Mouse (Mus musculus) intestine, postnatal 0 days (tissue): ENCODE results near the gene Ephb1. TPM values are rescaled to one million over a fixed set of nuclear protein-coding genes. Genes with fewer than 3 reads are reported as not detected.

Experiments
- ATAC-seq: fragments of 200-750 bp; cut with Nextera tagmentation; 2 replicates; pipeline ENCODE4 v1.8.0; 2017; ENCODE audit warnings: mild to moderate bottlenecking, moderate TSS enrichment, moderate library complexity
- H3K27ac ChIP-seq: fragments of 300-500 bp; sonication (generic); 2 replicates; pipeline ENCODE4 v1.5.1; 2014; ENCODE audit warnings: mild to moderate bottlenecking, low read depth, low read length, moderate library complexity
- H3K27me3 ChIP-seq: fragments of 300-500 bp; sonication (generic); replicated peaks from 2 replicates; pipeline ENCODE4 v1.6.1; 2014; ENCODE audit warnings: low read length, mixed read lengths; ENCODE audit not compliant: control insufficient read depth, insufficient read depth
- H3K36me3 ChIP-seq: fragments of 300-500 bp; sonication (generic); 2 replicates; pipeline ENCODE4 v1.6.1; 2014; ENCODE audit warnings: mild to moderate bottlenecking, moderate library complexity; ENCODE audit not compliant: control insufficient read depth, insufficient read depth
- H3K4me1 ChIP-seq: fragments of 300-500 bp; sonication (generic); replicated peaks from 2 replicates; pipeline ENCODE4 v1.6.1; 2014; ENCODE audit warnings: antibody characterized with exemption, low read length, mixed read lengths; ENCODE audit not compliant: control insufficient read depth, insufficient read depth
- H3K4me2 ChIP-seq: fragments of 300-500 bp; sonication (generic); replicated peaks from 2 replicates; pipeline ENCODE4 v1.6.1; 2014; ENCODE audit warnings: low read depth, mild to moderate bottlenecking, moderate library complexity
- H3K4me3 ChIP-seq: fragments of 300-500 bp; sonication (generic); 2 replicates; pipeline ENCODE4 v1.5.1; 2014; ENCODE audit warnings: low read depth, low read length
- H3K9ac ChIP-seq: fragments of 300-500 bp; sonication (generic); 2 replicates; pipeline ENCODE4 v1.6.1; 2014; ENCODE audit warnings: mild to moderate bottlenecking, low read depth, low read length
- H3K9me3 ChIP-seq: fragments of 300-500 bp; sonication (generic); 2 replicates; pipeline ENCODE4 v1.6.1; 2016; ENCODE audit warnings: mixed run types; ENCODE audit not compliant: control insufficient read depth
- CTCF ChIP-seq: sonication (generic); IDR thresholded peaks from 2 replicates; pipeline ENCODE4 v1.5.1; 2016; ENCODE audit warnings: low read depth, mild to moderate bottlenecking, control low read depth, antibody characterized with exemption, moderate library complexity
- WGBS: fragments of 180-500 bp; shearing (Covaris S2); extraction: QIAGEN DNeasy Blood & Tissue Kit; methylation state at CpG from one replicate; pipeline ENCODE4 v1.1.7; 2014; 5-methylcytosine and 5-hydroxymethylcytosine counted together
- microRNA-seq: library from miRNA; unstranded; fragments of <30 nt; microRNA quantifications from one replicate; pipeline ENCODE4, GENCODE M21; 2016
- polyA plus RNA-seq: library from polyadenylated mRNA; unstranded; fragments of >200 nt; fragmentation: Nextera tagmentation; extraction: Ambion mirVana; gene quantifications from 2 replicates; pipeline ENCODE4 v1.2.1, GENCODE M21; 2015

Gene Ephb1
- polyA plus RNA-seq, 1 experiment from 2014 or later = 1.3 TPM

- H3K36me3 ChIP-seq = no peaks in the 10 kb centered on the region
- H3K4me1 ChIP-seq = no peaks in the 10 kb centered on the region
- H3K9me3 ChIP-seq = no peaks in the 10 kb centered on the region
- no peak overlapping the region for H3K4me3 ChIP-seq
- H3K4me2 ChIP-seq = no peak overlapping the region
- no peak for ATAC-seq
- no peaks in the 10 kb centered on the region for H3K27me3 ChIP-seq
- WGBS = 56% methylated on average over 2 of the region's 2 CpGs
- TF ChIP-seq CTCF = no peak
- no peak overlapping the region for H3K27ac ChIP-seq
- H3K9ac ChIP-seq = no peak overlapping the region
These were observed 471.2 kb downstream of the Ephb1 start for GRCm38 (mm10) chr9:101883295-101883694.

DNA sequence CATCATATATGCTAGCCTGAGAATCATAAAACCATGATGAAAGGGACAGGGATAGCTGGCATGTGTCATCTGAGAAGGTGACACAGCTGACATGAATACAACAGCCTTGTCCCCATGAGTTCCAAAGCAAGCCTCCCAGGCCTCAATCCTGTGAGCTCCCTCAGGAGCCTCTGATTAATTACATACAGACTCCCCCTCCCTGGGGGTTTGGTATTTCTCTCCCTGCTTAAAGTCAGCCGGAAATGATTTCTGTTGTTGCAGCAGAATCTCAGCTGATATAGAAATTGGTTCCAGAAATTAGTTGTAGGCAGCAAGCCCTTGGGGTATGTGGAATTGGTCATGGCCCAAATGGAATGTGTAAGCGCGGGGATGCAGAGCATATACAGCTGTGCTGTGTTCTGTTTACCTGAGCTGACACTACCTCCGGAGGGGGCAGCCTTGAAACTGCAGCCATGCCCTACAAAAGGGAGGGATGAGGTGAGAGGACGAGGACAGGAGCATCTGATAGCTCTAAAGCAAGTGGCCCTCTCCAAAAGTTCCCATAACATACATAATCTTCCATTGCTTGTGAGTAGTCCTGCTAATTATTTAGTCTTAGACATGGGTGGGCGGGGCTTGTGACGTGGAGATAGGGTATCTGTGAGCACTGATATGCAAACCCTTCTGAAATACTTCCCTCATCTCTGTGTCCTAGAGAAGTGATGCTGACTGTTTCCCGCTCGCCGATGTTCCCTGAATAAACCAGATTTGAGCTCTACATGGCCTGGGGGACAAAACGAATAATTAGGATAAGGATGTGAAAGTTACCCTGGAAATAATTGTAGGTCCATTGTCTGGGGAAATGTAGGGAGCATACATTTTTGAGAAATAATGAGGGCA is 477.1 kb downstream of the Ephb1 start:
- Histone ChIP-seq H3K9me3 (no peaks in the 10 kb centered on the region), H3K4me2 (no peak overlapping the region), H3K27me3 (no peaks in the 10 kb centered on the region), H3K4me1 (no peaks in the 10 kb centered on the region), H3K9ac (no peak overlapping the region), H3K36me3 (no peaks in the 10 kb centered on the region), H3K27ac (no peak overlapping the region), H3K4me3 (no peak overlapping the region)
- no peak for TF ChIP-seq CTCF
- no peak for ATAC-seq
- 66% methylated on average over 11 of the region's 11 CpGs for WGBS

- 85% methylated on average over 1 of the region's 1 CpGs for WGBS
These were observed 479.2 kb downstream of the Ephb1 start for GRCm38 (mm10) chr9:101875306-101875705.

More at GRCm38 (mm10) chr9:101875306-101875705, 479.2 kb downstream of the Ephb1 start:
- Histone ChIP-seq H3K27me3 (no peaks in the 10 kb centered on the region), H3K9ac (no peak overlapping the region), H3K4me2 (no peak overlapping the region), H3K36me3 (no peaks in the 10 kb centered on the region), H3K4me3 (no peak overlapping the region), H3K27ac (no peak overlapping the region), H3K9me3 (no peaks in the 10 kb centered on the region), H3K4me1 (no peaks in the 10 kb centered on the region)
- TF ChIP-seq CTCF = no peak
- ATAC-seq = no peak

Small RNA genes within 50 kb of the gene (microRNA-seq; reads per million reads assigned to microRNA genes)
- not detected for gene Mir7243

Other genes starting within 250 kb of the Ephb1 start
- 0.10 and 0.25 TPM in 2 replicates for gene Ky, start 151.1 kb upstream of the Ephb1 start, polyA plus RNA-seq